Mouse (Mus musculus): ENCODE results near the gene Gm11042. TPM values are rescaled to one million over a fixed set of nuclear protein-coding genes. Genes with fewer than 3 reads are reported as not detected.

The Gm11042 gene
- not detected in 2 replicates for total RNA-seq (2014; rRNA removed)
- polyA plus RNA-seq (2015; fragmentation: Nextera tagmentation; extraction: Ambion mirVana) = not detected in 2 replicates

GRCm38 (mm10) chr12:74316344-74316973 is at the start of gene Gm11042:
Gene Gm11042, minus strand, starts transcription at chr12:74316394.
- peak within 1 kb of the TSS; percentile 67 for H3K4me2 ChIP-seq (ENCODE audit: low read depth, low read length, poor library complexity, severe bottlenecking)
- no peaks in the 10 kb centered on the region for H3K27me3 ChIP-seq (ENCODE audit: insufficient read depth, low read length)
- no peaks in the 10 kb centered on the region for H3K4me1 ChIP-seq (ENCODE audit: insufficient read depth, low read length)
- ATAC-seq (ENCODE audit: low FRiP score) = peak; percentile 79
- no peaks in the 10 kb centered on the region for H3K9me3 ChIP-seq (ENCODE audit: low read length)
- TF ChIP-seq CTCF (IDR thresholded peaks at IDR 0.05) = no peak
- peak; percentile 48 for DNase-seq (ENCODE audit: low spot score)
- H3K27ac ChIP-seq (ENCODE audit: low read depth, low read length) = peak within 1 kb of the TSS; percentile 65
- WGBS = 32% methylated on average over 13 of the region's 18 CpGs
- no peaks in the 10 kb centered on the region for H3K36me3 ChIP-seq (ENCODE audit: insufficient read depth, low read length)
- H3K9ac ChIP-seq (replicated peaks; ENCODE audit: low read length, poor library complexity, severe bottlenecking) = peak within 1 kb of the TSS; percentile 51
- H3K4me3 ChIP-seq (ENCODE audit: low read depth, low read length) = peak within 1 kb of the TSS; percentile 40

- Histone ChIP-seq H3K9me3 (ENCODE audit: low read length) (no peaks in the 10 kb centered on the region), H3K4me3 (ENCODE audit: low read depth, low read length) (no peak overlapping the region), H3K9ac (replicated peaks; ENCODE audit: low read length, poor library complexity, severe bottlenecking) (no peak overlapping the region), H3K27ac (ENCODE audit: low read depth, low read length) (no peak overlapping the region), H3K27me3 (ENCODE audit: insufficient read depth, low read length) (no peaks in the 10 kb centered on the region), H3K36me3 (ENCODE audit: insufficient read depth, low read length) (no peaks in the 10 kb centered on the region), H3K4me2 (ENCODE audit: low read depth, low read length, poor library complexity, severe bottlenecking) (no peak overlapping the region), H3K4me1 (ENCODE audit: insufficient read depth, low read length) (no peaks in the 10 kb centered on the region)
- no peak for TF ChIP-seq CTCF (IDR thresholded peaks at IDR 0.05)
- 90% methylated on average over 7 of the region's 7 CpGs for WGBS
- DNase-seq (ENCODE audit: low spot score) (no peak), ATAC-seq (ENCODE audit: low FRiP score) (no peak)
Observed at GRCm38 (mm10) chr12:74364477-74364876, 48.3 kb upstream of the Gm11042 start.

GRCm38 (mm10) chr12:74363076-74363475 is 46.9 kb upstream of the Gm11042 start:
- TF ChIP-seq CTCF (IDR thresholded peaks at IDR 0.05) = no peak
- WGBS = 43% methylated on average over 6 of the region's 6 CpGs
- 0 out of 2 replicates have a peak overlapping the region, but pooled peaks have one; percentile 20 for H3K27ac ChIP-seq (ENCODE audit: low read depth, low read length)
- no peaks in the 10 kb centered on the region for H3K36me3 ChIP-seq (ENCODE audit: insufficient read depth, low read length)
- no peak overlapping the region for H3K4me3 ChIP-seq (ENCODE audit: low read depth, low read length)
- H3K9me3 ChIP-seq (ENCODE audit: low read length) = no peaks in the 10 kb centered on the region
- DNase-seq (ENCODE audit: low spot score) (peak; percentile 33), ATAC-seq (ENCODE audit: low FRiP score) (no peak)
- no peaks in the 10 kb centered on the region for H3K4me1 ChIP-seq (ENCODE audit: insufficient read depth, low read length)
- H3K27me3 ChIP-seq (ENCODE audit: insufficient read depth, low read length) = no peaks in the 10 kb centered on the region
- H3K4me2 ChIP-seq (ENCODE audit: low read depth, low read length, poor library complexity, severe bottlenecking) = no peak overlapping the region
- no peak overlapping the region for H3K9ac ChIP-seq (replicated peaks; ENCODE audit: low read length, poor library complexity, severe bottlenecking)

DNA sequence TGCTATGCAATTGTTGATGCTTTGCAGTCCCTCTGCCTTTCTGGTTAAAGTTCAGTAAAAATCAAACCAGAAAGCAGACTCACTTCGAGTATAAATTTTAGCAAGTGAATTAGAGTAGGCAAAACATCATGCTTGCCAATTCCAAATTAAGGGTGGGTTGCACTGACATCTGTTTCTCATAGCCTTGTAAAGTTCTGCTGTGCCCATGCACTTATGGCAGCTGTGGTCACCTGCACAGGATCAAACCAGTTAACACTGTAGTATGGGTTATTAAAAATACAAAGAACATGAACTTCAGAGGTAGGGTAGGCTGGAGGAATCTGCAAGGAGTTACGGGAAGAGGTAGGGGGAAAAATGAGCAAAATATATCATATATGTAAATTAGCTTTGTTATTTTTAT is 46.3 kb upstream of the Gm11042 start:
- H3K27me3 ChIP-seq (ENCODE audit: insufficient read depth, low read length) = no peaks in the 10 kb centered on the region
- TF ChIP-seq CTCF (IDR thresholded peaks at IDR 0.05) = no peak
- DNase-seq (ENCODE audit: low spot score) (no peak), ATAC-seq (ENCODE audit: low FRiP score) (no peak)
- H3K4me1 ChIP-seq (ENCODE audit: insufficient read depth, low read length) = no peaks in the 10 kb centered on the region
- no peak overlapping the region for H3K4me2 ChIP-seq (ENCODE audit: low read depth, low read length, poor library complexity, severe bottlenecking)
- H3K4me3 ChIP-seq (ENCODE audit: low read depth, low read length) = no peak overlapping the region
- 83% methylated on average over 2 of the region's 2 CpGs for WGBS
- no peak overlapping the region for H3K9ac ChIP-seq (replicated peaks; ENCODE audit: low read length, poor library complexity, severe bottlenecking)
- H3K27ac ChIP-seq (ENCODE audit: low read depth, low read length) = no peak overlapping the region
- H3K9me3 ChIP-seq (ENCODE audit: low read length) = no peaks in the 10 kb centered on the region
- H3K36me3 ChIP-seq (ENCODE audit: insufficient read depth, low read length) = no peaks in the 10 kb centered on the region

GRCm38 (mm10) chr12:74359791-74360190 is 43.6 kb upstream of the Gm11042 start:
- Histone ChIP-seq H3K9me3 (ENCODE audit: low read length) (no peaks in the 10 kb centered on the region), H3K4me1 (ENCODE audit: insufficient read depth, low read length) (no peaks in the 10 kb centered on the region), H3K4me2 (ENCODE audit: low read depth, low read length, poor library complexity, severe bottlenecking) (no peak overlapping the region), H3K4me3 (ENCODE audit: low read depth, low read length) (no peak overlapping the region), H3K36me3 (ENCODE audit: insufficient read depth, low read length) (no peaks in the 10 kb centered on the region), H3K27ac (ENCODE audit: low read depth, low read length) (no peak overlapping the region), H3K27me3 (ENCODE audit: insufficient read depth, low read length) (no peaks in the 10 kb centered on the region), H3K9ac (replicated peaks; ENCODE audit: low read length, poor library complexity, severe bottlenecking) (no peak overlapping the region)
- 79% methylated on average over 5 of the region's 5 CpGs for WGBS
- no peak for ATAC-seq (ENCODE audit: low FRiP score)
- no peak for TF ChIP-seq CTCF (IDR thresholded peaks at IDR 0.05)
- no peak for DNase-seq (ENCODE audit: low spot score)

DNA sequence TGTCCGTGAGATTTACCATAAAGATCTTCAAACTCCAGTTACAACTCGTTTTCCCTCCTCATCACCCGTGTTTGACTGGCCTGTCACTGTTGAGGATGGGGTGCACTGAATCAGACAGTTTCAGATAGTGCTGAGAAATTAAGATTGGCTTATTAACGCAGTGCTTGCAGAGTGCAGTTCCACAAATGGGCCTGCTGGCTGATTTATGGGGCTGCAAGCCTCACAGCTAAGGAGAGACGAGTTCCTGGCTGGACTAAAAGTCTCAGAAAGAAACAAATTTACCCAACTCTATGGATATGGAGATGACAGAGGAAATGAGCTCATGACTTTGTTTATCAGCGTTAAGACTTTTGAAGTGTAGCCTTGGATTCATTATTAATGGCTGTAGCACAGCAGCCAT is 41.6 kb upstream of the Gm11042 start:
- Histone ChIP-seq H3K4me2 (ENCODE audit: low read depth, low read length, poor library complexity, severe bottlenecking) (no peak overlapping the region), H3K4me1 (ENCODE audit: insufficient read depth, low read length) (no peaks in the 10 kb centered on the region), H3K27me3 (ENCODE audit: insufficient read depth, low read length) (no peaks in the 10 kb centered on the region), H3K27ac (ENCODE audit: low read depth, low read length) (no peak overlapping the region), H3K4me3 (ENCODE audit: low read depth, low read length) (no peak overlapping the region), H3K9ac (replicated peaks; ENCODE audit: low read length, poor library complexity, severe bottlenecking) (no peak overlapping the region), H3K36me3 (ENCODE audit: insufficient read depth, low read length) (no peaks in the 10 kb centered on the region), H3K9me3 (ENCODE audit: low read length) (no peaks in the 10 kb centered on the region)
- DNase-seq (ENCODE audit: low spot score) (no peak), ATAC-seq (ENCODE audit: low FRiP score) (no peak)
- TF ChIP-seq CTCF (IDR thresholded peaks at IDR 0.05) = no peak
- WGBS = 78% methylated on average over 6 of the region's 6 CpGs

Data from midbrain, postnatal 0 days (tissue).